Mouse (Mus musculus) left cerebral cortex, postnatal 14 days (tissue): Measurements from ENCODE around the gene Irs2. TPM values are rescaled to one million over a fixed set of nuclear protein-coding genes. Genes with fewer than 3 reads are reported as not detected.

ENCODE experiments used
- DNase-seq, 2 experiments: peaks; one replicate each; pipeline ENCODE4 v3.0.0; 2021 to 2022; ENCODE audit warnings: low spot score in 2 of 2, mixed read lengths in 1 of 2
- intact Hi-C: fragments of 180-260 bp; cut with DNase I; formaldehyde crosslinking; loops from one replicate; pipeline ENCODE4 v1.15.1; 2025
- total RNA-seq, 2 experiments: library from RNA; stranded (reverse); gene quantifications; 2 replicates each; pipeline ENCODE4 v1.2.3; 2021

Irs2 gene
- total RNA-seq, 2 experiments from 2014 or later: 53.0 to 60.0 TPM

DNA sequence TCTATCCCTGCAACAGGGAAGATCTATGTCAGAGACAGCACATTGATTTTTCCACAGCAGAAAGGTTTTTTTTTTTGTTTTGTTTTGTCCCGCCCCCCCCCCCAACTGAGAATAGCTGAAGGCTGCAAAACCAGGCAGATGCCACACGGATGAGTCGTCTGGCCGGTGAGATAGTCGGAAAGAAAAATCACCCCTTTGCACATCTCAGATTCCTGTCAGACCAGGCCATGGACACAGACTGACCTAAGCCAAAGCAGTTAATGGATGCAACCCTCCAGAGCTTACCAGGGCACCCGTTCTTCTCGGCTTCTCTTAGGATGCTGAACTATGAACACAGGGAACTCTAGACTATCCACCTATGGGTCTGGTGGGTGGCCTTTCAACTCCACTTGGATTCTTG, 39.6 kb downstream of the Irs2 start:
- intact Hi-C loops: no loop called here
- no peak for DNase-seq

DNA sequence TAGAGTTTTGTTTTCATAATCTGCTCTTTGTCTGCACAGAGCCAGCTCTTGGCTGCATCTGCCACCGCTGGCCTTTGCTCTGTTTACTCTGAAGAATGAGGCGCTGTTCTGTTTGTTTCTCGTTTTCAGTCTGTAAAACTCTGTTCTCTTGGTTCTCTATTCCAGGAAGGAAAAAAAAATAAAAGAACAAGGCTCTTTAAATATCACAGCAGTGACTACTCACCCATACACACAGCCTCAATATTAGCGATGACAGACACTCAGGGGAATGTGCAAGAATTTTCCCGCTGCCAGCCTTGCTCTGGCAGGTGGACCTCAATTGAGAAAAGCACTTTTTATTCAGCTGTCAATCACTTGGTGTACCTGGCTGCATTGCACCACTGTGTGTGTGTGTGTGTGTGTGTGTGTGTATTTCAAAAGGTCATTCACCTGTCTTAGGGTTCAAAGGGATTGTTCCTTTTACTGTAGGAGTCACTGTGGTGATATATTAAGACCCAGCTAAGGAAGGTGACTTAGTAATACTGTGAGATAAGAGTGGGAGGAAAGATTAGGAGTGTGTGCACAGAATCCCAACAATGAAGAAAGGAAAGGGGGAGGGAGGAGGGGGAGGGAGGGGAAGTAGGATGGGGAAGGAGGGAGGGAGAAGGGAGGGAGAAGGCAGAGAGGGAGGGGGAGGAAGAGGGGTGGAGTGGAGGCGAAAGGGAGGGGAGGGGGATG, 42.7 kb downstream of the Irs2 start:
- intact Hi-C loops: no loop called here
- peak in 1 of 2 experiments; percentile 37 for DNase-seq

GRCm38 (mm10) chr8:10964511-10965099, 43.7 kb downstream of the Irs2 start:
- no peak for DNase-seq
- intact Hi-C loops: no loop called here

DNA sequence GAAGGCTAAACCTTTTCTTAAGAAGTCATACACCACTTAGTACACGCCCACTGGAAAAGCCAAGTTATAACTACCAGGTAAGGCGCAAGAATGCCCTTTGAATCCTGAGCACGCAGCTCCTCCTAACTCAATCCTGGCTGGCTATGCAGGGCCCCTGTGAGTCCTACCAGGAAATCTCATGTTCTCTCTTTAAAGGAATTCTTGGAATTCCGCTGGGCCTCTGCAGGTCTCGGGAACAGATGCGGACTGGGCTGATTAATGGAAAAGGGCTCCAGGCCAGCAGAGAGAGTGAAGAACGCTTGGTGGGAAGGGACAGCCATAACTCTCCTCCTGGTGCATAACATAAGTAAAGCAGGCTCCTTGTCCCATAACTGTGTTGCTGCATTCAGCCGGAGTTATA, 46.3 kb downstream of the Irs2 start:
- intact Hi-C loops: no loop called here
- DNase-seq: no peak

DNA sequence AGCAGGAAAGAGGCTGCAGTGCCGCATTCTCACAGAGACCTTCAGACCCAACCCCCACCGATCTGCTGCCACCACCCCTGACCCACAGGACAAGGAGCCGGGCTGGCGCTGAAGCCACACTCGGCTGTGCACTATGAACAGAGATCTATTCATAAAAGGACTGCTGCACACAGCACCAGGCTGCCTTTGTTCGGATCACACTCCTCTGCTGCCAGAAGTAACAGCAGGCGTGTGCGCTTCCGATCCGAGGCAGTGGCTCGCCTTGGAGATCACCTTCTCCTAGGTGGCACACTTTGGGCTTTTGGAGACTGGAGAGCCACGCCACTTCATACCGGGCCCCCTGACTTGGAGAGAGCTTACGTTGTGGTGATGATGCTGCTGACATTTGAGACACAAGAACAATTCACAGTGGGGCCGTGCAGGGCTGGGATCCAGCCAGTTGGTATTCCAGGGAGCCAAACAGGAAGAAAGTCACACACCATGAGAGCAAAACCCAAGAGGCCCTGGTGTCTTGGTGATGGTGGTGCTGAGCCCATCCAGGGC, 47.9 kb downstream of the Irs2 start:
- intact Hi-C loops: no loop called here
- peak in 1 of 2 experiments; percentile 33 for DNase-seq

- no peak for DNase-seq
- intact Hi-C loops: no loop called here
Measured at GRCm38 (mm10) chr8:10957292-10957955, 50.8 kb downstream of the Irs2 start.

- intact Hi-C loops: no loop called here
- peak; percentile 60 to 70 for DNase-seq
Measured at GRCm38 (mm10) chr8:10953346-10954053, 54.8 kb downstream of the Irs2 start.

DNA sequence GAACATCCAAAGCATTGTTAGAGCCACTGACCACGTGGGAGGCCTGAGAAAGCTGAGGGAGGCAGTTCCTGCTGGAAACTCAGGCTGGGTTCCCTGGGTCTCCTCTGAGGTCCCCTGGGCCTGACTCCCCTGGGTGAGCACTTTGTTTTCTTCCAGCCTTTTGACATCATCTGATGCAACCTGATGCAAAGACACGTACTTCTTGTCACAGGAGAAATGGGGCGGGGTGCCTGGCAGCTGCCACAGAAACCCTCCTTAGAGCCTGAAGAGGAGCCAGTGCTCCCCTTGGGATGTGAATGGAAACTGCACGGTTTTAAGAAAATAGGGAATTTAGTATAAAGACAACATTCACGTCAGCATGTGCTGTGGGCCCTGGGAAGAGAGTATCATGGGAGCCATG, 55.6 kb downstream of the Irs2 start:
- DNase-seq: no peak
- intact Hi-C loops: no loop called here

- DNase-seq: no peak
- intact Hi-C loops: no loop called here
Measured at GRCm38 (mm10) chr8:10952235-10952634, 56.0 kb downstream of the Irs2 start.

- DNase-seq: no peak
- intact Hi-C loops: no loop called here
Measured at GRCm38 (mm10) chr8:10951567-10951966, 56.7 kb downstream of the Irs2 start.

GRCm38 (mm10) chr8:10945939-10946740, 62.1 kb downstream of the Irs2 start:
- intact Hi-C loops: no loop called here
- DNase-seq: peak; percentile 72 to 83

- no peak for DNase-seq
- intact Hi-C loops: no loop called here
Measured at GRCm38 (mm10) chr8:10945490-10945889, 62.8 kb downstream of the Irs2 start.

DNA sequence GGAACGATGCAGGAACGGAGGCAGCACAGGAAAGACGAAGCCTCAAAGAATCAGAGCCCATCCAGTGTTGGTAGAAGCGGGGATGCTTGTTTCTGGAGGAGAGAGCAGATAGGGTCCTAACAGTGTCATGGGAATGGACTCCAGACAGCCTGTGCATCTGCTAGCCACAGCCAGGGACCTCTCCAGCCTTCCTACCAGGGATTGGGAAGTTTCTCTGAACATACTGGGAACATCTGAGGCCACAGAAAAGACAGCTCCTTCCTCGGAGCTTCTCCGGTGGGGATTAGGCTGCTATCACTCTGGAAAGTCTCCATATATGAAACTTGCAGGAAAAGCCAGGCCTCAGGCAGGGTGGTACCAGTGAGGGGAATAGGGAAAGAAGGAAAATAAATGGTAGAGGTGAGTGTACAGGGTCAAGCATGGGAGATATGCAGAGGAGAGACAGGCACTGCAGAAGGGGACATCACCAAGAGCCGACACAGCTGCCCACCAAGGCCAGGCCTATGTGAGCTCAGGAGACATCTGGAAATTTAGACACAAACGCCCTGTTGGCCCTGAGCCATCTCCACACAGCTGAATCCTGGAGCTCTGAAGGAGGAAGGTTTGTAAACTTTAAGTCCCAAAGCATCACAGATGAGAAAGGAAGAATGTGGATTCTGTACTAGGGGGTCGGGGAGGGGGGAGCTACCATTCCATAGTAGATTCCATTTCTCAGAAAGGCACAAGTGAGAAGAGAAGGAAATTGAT, 64.8 kb downstream of the Irs2 start:
- intact Hi-C loops: no loop called here
- DNase-seq: no peak

- intact Hi-C loops: no loop called here
Measured at GRCm38 (mm10) chr8:10939883-10940282, 68.4 kb downstream of the Irs2 start.

GRCm38 (mm10) chr8:10939210-10939782, 69.0 kb downstream of the Irs2 start:
- intact Hi-C loops: no loop called here
- DNase-seq: no peak

More at GRCm38 (mm10) chr8:10939883-10940282, 68.4 kb downstream of the Irs2 start:
- DNase-seq: no peak

GRCm38 (mm10) chr8:10938284-10938683, 70.0 kb downstream of the Irs2 start:
- DNase-seq: no peak
- intact Hi-C loops: no loop called here

DNA sequence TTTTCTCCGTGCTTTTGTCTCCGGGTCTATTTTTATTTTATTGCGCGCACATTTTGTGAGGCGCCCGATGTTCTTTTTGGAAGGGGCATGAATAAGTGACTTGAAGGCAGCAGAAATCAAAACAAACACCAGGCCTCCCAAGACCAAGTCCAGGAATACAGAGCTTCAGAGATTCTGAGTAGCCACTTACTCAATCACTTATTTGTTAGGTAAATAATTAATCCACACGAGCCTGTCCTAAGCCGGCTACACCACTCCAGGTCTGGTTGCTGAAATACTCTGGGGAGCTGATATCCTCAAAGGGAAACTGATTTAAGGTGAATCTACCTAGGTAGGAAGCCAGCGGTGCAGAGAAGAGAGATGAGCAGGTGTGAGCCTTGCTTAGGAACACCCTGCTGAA, 71.6 kb downstream of the Irs2 start:
- intact Hi-C loops: no loop called here
- no peak for DNase-seq

- intact Hi-C loops: no loop called here
- no peak for DNase-seq
Measured at GRCm38 (mm10) chr8:10935231-10935630, 73.0 kb downstream of the Irs2 start.
